Mouse (Mus musculus) heart, embryonic 16.5 days (tissue): ENCODE measurements around the gene Mslnl. TPM values are rescaled to one million over a fixed set of nuclear protein-coding genes. Genes with fewer than 3 reads are reported as not detected.

Source experiments
- ATAC-seq: fragments of 200-750 bp; cut with Nextera tagmentation; replicated peaks from 2 replicates; pipeline ENCODE4 v1.8.0; 2017; ENCODE audit warnings: moderate number of reproducible peaks; ENCODE audit not compliant: insufficient read depth, low FRiP score; ENCODE audit errors: extremely low read depth
- H3K27ac ChIP-seq: fragments of 300-500 bp; sonication (generic); 2 replicates; pipeline ENCODE4 v1.5.1; 2014; ENCODE audit warnings: mild to moderate bottlenecking, low read length, control low read depth, moderate library complexity
- H3K27me3 ChIP-seq: fragments of 300-500 bp; sonication (generic); 2 replicates; pipeline ENCODE4 v1.6.1; 2014; ENCODE audit warnings: low read length, mixed read lengths; ENCODE audit not compliant: control insufficient read depth, insufficient read depth
- H3K36me3 ChIP-seq: fragments of 300-500 bp; sonication (generic); 2 replicates; pipeline ENCODE4 v1.6.1; 2014; ENCODE audit not compliant: control insufficient read depth, insufficient read depth
- H3K4me1 ChIP-seq: fragments of 300-500 bp; sonication (generic); 2 replicates; pipeline ENCODE4 v1.6.1; 2014; ENCODE audit warnings: low read length, mixed read lengths; ENCODE audit not compliant: control insufficient read depth, insufficient read depth
- H3K4me2 ChIP-seq: fragments of 300-500 bp; sonication (generic); 2 replicates; pipeline ENCODE4 v1.6.1; 2014; ENCODE audit warnings: low read depth, mild to moderate bottlenecking, control low read depth, low read length
- H3K4me3 ChIP-seq: fragments of 300-500 bp; sonication (generic); 2 replicates; pipeline ENCODE4 v1.5.1; 2014; ENCODE audit warnings: mild to moderate bottlenecking, control low read depth, low read length
- H3K9ac ChIP-seq: fragments of 300-500 bp; sonication (generic); 2 replicates; pipeline ENCODE4 v1.6.1; 2014; ENCODE audit warnings: low read length, control low read depth
- H3K9me3 ChIP-seq: fragments of 300-500 bp; sonication (generic); replicated peaks from 2 replicates; pipeline ENCODE4 v1.6.1; 2016; ENCODE audit warnings: low read length; ENCODE audit not compliant: control insufficient read depth
- WGBS: fragments of 180-500 bp; shearing (Covaris S2); extraction: QIAGEN DNeasy Blood & Tissue Kit; methylation state at CpG from one replicate; pipeline ENCODE4 v1.1.7; 2014; 5-methylcytosine and 5-hydroxymethylcytosine counted together
- polyA plus RNA-seq: library from polyadenylated mRNA; unstranded; fragments of >200 nt; fragmentation: Nextera tagmentation; extraction: Ambion mirVana; gene quantifications from 2 replicates; pipeline ENCODE4 v1.2.1, GENCODE M21; 2015

Mslnl gene
- polyA plus RNA-seq, 1 experiment from 2014 or later: 0.16 TPM

DNA sequence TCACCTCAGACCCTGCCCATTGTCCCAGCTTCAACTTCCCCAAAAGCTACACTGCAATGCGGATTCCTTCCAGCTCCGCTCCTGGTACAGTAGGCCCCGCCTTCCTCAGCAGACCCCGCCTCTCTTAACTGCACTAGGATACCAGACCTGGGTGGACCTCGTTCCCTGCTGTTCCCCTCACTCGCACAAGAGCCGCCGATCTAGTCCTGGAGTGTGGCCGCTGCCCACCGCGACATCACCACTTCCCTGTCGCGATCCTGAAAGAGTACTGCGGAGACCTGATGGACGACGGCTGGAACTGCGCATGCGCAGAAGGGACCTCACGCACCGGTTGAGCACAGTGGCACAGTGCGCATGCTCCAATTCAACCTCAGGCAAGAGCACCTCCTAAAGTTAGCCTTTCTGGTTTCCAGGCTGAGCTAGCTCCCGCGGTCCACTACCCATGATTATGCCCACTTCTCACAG is 49.5 kb downstream of the Mslnl start, which contains the start of gene Haghl:
TSS of gene Haghl (minus strand) at position 393 of the 465 bp plus-strand sequence.
- Histone ChIP-seq H3K27ac (peak within 1 kb of the TSS; percentile 94), H3K9ac (peak within 1 kb of the TSS; percentile 77), H3K4me1 (peaks cover 22% of the 10 kb centered on the region), H3K27me3 (no peaks in the 10 kb centered on the region), H3K4me2 (peak within 1 kb of the TSS; percentile 84), H3K36me3 (peaks cover 16% of the 10 kb centered on the region), H3K9me3 (no peaks in the 10 kb centered on the region), H3K4me3 (peak within 1 kb of the TSS; percentile 85)
- peak; percentile 88 for ATAC-seq
- WGBS: under 1% methylated on average over 23 of the region's 23 CpGs

DNA sequence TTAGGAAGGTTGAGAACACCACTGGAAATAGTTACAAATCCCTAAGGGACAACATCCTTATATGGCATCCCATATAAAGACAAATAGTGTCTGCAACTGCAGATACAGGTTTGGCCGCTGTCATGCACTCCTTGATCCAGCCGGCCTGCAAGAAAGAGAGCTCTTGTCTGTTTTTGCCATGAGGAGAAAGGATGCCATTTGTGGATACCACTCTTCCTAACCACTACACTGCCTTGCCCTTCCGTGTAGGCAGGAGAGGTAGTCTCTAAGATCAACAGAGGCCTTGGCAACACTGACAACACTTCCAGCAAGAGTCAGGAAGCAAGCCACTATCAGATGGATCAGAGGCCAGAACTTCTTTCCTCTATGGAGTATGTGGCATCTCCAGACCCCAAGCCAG is 50.4 kb downstream of the Mslnl start, which contains the start of gene Ccdc78:
TSS of gene Ccdc78 (plus strand) at position 301 of the 400 bp plus-strand sequence.
- peak within 1 kb of the TSS; percentile 94 for H3K27ac ChIP-seq
- H3K36me3 ChIP-seq: peaks cover 13% of the 10 kb centered on the region
- no peaks in the 10 kb centered on the region for H3K9me3 ChIP-seq
- H3K9ac ChIP-seq: peak within 1 kb of the TSS; percentile 77
- peak within 1 kb of the TSS; percentile 85 for H3K4me3 ChIP-seq
- no peaks in the 10 kb centered on the region for H3K27me3 ChIP-seq
- peaks cover 27% of the 10 kb centered on the region for H3K4me1 ChIP-seq
- peak within 1 kb of the TSS; percentile 84 for H3K4me2 ChIP-seq
- WGBS: 66% methylated on average over 3 of the region's 3 CpGs
- ATAC-seq: no peak

DNA sequence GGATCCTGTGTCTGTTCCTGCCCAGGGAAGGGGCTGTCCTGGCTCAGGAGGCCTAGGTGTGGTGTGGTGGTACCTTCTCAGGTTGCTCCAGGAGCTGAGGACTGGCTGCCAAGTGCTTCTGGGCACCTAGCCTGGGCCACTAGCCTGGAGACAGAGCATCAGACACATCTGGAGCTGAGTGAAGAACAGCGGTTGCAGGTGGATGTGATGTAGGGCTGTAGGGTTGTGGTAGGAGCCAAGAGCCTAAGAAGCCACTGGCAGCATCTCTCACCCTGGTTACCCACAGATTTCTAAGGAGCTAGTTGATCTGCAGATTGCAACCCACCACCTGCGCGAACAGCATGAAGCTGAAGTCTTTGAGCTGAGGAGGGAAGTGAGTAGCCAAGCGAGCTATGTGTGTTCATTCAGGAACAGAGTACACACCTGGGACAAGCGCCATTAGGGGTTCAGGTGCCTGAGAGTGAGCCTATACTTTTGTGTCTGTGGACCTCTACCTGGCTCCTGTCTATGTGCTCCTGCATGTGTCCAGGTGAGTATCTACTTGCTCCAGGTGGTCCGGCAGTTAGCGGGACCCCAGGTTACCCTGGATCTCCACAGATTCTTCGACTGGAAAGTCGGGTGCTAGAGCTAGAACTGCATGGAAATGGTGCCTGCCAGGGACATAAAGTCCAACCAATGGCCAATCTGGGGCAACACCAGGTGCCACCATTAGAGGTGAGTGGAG is 51.1 kb downstream of the Mslnl start:
- ATAC-seq: no peak
- H3K9me3 ChIP-seq: no peaks in the 10 kb centered on the region
- no peak overlapping the region for H3K9ac ChIP-seq
- WGBS: 88% methylated on average over 9 of the region's 9 CpGs
- H3K4me1 ChIP-seq: peaks cover 31% of the 10 kb centered on the region
- H3K4me3 ChIP-seq: no peak overlapping the region
- H3K27ac ChIP-seq: no peak overlapping the region
- no peak overlapping the region for H3K4me2 ChIP-seq
- H3K27me3 ChIP-seq: no peaks in the 10 kb centered on the region
- H3K36me3 ChIP-seq: peaks cover 8% of the 10 kb centered on the region

GRCm38 (mm10) chr17:25791320-25791842 is 55.5 kb downstream of the Mslnl start:
- peak overlapping the region; percentile 96 for H3K4me2 ChIP-seq
- ATAC-seq: no peak
- peak overlapping the region; percentile 95; the same call in 1 of the 2 replicates for H3K27ac ChIP-seq
- H3K4me1 ChIP-seq: peaks cover 26% of the 10 kb centered on the region
- no peaks in the 10 kb centered on the region for H3K9me3 ChIP-seq
- H3K27me3 ChIP-seq: no peaks in the 10 kb centered on the region
- H3K36me3 ChIP-seq: no peaks in the 10 kb centered on the region
- H3K4me3 ChIP-seq: peak overlapping the region; percentile 91
- 28% methylated on average over 19 of the region's 19 CpGs for WGBS
- peak overlapping the region; percentile 91 for H3K9ac ChIP-seq

DNA sequence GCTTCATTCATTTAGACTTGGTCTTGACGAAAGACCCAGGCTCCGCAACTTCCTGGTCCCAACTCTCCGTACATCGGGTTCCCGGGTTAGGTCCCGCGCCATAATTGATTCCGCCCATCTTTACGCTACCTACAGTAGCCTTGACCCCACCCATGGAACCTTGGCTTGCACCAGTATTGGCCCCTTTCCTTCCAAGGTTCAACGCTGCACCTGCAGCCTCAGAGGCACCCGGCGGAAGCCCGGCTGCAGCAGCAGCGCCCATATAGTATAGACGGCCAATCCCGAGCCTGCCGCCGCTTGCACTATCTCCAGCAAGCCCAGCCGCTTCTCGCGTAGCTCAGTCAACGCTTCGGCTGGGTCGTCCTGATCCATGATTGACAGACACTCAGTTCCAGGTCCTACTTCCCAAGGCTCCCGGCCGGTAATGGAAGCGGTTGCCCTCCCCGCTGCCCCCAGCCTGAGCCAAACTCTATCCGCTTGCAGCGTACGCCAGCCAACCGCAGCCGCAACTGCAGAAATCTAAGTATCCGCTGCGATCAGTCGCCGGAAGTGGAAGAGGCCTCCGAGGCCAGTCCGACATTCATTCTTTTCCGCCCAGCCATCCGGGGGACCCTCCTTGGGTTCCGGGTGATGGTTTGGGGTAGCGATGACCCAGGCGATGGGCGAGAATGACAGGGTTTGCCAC is 56.1 kb downstream of the Mslnl start:
- under 1% methylated on average over 45 of the region's 45 CpGs for WGBS
- Histone ChIP-seq H3K9me3 (no peaks in the 10 kb centered on the region), H3K36me3 (no peaks in the 10 kb centered on the region), H3K4me1 (peaks cover 27% of the 10 kb centered on the region), H3K27me3 (no peaks in the 10 kb centered on the region), H3K4me3 (peak overlapping the region; percentile 91), H3K27ac (peak overlapping the region; percentile 95), H3K9ac (peak overlapping the region; percentile 91), H3K4me2 (peak overlapping the region; percentile 96)
- peak; percentile 59 for ATAC-seq

DNA sequence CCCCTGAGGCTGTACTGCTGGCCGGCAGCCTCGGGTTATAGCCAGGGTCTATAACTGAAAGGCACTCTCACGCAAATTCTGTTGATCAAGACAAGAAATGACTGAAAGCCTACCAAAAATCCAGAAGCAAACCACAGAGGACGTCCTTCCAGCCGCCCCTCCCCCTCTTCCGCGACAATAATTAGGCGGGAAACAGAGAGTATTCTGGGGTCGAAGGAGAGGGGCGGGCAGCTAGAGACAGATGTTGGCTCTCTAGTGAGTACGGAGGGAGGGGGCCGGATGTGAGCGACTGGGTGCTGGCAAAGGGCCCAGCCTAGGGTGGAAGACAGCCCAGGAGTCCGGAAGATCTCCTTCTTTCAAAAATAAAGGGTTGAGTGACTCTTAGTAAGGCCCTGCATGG is 56.8 kb downstream of the Mslnl start, which contains the start of gene Fam173a:
TSS of gene Fam173a (minus strand) at position 287 of the 400 bp plus-strand sequence.
- ATAC-seq: peak; percentile 76
- Histone ChIP-seq H3K9me3 (no peaks in the 10 kb centered on the region), H3K36me3 (no peaks in the 10 kb centered on the region), H3K4me3 (peak within 1 kb of the TSS; percentile 91), H3K4me2 (peak within 1 kb of the TSS; percentile 96), H3K4me1 (peaks cover 31% of the 10 kb centered on the region), H3K27ac (peak within 1 kb of the TSS; percentile 95), H3K27me3 (no peaks in the 10 kb centered on the region), H3K9ac (peak within 1 kb of the TSS; percentile 91)
- WGBS: under 1% methylated on average over 14 of the region's 14 CpGs

- Histone ChIP-seq H3K4me3 (no peak overlapping the region), H3K27ac (0 out of 2 replicates have a peak overlapping the region, but pooled peaks have one; percentile 6), H3K9me3 (no peaks in the 10 kb centered on the region)
Observed at GRCm38 (mm10) chr17:25794197-25794596, 58.4 kb downstream of the Mslnl start.

GRCm38 (mm10) chr17:25794998-25795397 is 59.2 kb downstream of the Mslnl start:
- Histone ChIP-seq H3K27ac (no peak overlapping the region), H3K4me1 (peaks cover 31% of the 10 kb centered on the region), H3K27me3 (no peaks in the 10 kb centered on the region), H3K4me3 (no peak overlapping the region), H3K4me2 (no peak overlapping the region), H3K36me3 (no peaks in the 10 kb centered on the region), H3K9me3 (no peaks in the 10 kb centered on the region), H3K9ac (no peak overlapping the region)
- ATAC-seq: no peak
- WGBS: 85% methylated on average over 17 of the region's 17 CpGs

More at GRCm38 (mm10) chr17:25794197-25794596, 58.4 kb downstream of the Mslnl start:
- no peaks in the 10 kb centered on the region for H3K27me3 ChIP-seq
- no peak for ATAC-seq
- 76% methylated on average over 13 of the region's 13 CpGs for WGBS
- peaks cover 31% of the 10 kb centered on the region for H3K4me1 ChIP-seq
- no peaks in the 10 kb centered on the region for H3K36me3 ChIP-seq
- H3K9ac ChIP-seq: no peak overlapping the region
- no peak overlapping the region for H3K4me2 ChIP-seq
